Mouse (Mus musculus): Measurements from ENCODE around the gene Syt8. TPM values are rescaled to one million over a fixed set of nuclear protein-coding genes. Genes with fewer than 3 reads are reported as not detected.

Gene Syt8
- 0.07 TPM for polyA plus RNA-seq (2012; fragmentation: generic; extraction: Trizol)
- long read RNA-seq, experiment 1: 0 reads
- long read RNA-seq, experiment 2: 0 reads

DNA sequence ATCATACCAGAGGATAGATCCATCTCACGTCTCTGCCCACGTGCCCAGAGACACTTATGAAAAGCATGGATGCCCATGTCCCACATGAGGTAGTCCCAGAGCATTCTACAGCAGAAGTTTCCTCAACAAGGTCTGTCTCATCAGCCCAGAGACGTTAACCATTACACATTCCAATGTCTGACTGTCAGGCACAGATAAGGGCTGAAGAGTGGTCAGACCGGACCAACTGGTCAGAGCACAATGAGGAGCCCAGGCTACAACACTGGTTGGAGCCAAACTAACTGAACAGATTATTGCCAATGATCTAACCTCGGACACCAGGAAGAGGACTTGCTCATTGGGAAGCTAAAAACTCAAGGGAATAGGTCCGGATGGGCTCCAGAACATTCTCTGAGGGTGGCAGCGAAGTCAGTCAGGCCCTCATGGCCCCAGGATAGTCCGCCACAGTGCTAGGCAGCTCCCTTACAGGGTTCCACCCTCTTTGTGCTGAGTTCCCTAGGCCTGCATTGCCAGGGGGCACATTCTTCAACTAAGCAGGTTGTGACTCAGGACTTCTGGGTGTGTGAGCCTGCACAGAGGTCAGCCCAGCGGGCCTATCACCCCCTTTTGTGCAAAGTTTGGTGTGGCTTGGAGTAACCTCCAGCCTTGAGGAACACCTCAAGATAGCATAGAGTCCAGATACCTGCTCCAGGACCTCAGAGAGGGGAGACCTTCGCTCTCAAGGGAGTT, at the start of gene Syt8:
Gene Syt8 (plus strand): TSS at position 714 of the 729 bp plus-strand sequence.
- Histone ChIP-seq H3K79me2 (ENCODE audit: control insufficient read depth, insufficient read depth) (no peaks in the 10 kb centered on the region), H3ac (ENCODE audit: control insufficient read depth, insufficient read length, low read depth) (no peak within 1 kb of the TSS), H3K27me3 (ENCODE audit: control insufficient read depth, insufficient read depth, insufficient read length) (no peaks in the 10 kb centered on the region), H3K36me3 (ENCODE audit: control insufficient read depth, insufficient read depth) (no peaks in the 10 kb centered on the region), H3K79me3 (ENCODE audit: low read depth) (no peaks in the 10 kb centered on the region), H3K4me3 (ENCODE audit: insufficient read depth, poor library complexity, severe bottlenecking) (no peak within 1 kb of the TSS)
- no peak for TF ChIP-seq MYOD1 (IDR thresholded peaks at IDR 0.05; ENCODE audit: control insufficient read depth, insufficient read length, low read depth)
- no peak for TF ChIP-seq USF1 (IDR thresholded peaks at IDR 0.05; ENCODE audit: low read depth)
- no peak for TF ChIP-seq CTCF (IDR thresholded peaks at IDR 0.05; ENCODE audit: control insufficient read depth, insufficient read depth, insufficient read length)
- no peak for TF ChIP-seq MYOG (IDR thresholded peaks at IDR 0.05; ENCODE audit: control insufficient read depth, extremely low read depth, insufficient read length)
- no peak for TF ChIP-seq MAX (IDR thresholded peaks at IDR 0.05)
- no peak for TF ChIP-seq CEBPB (IDR thresholded peaks at IDR 0.05; ENCODE audit: low read depth)
- no peak for TF ChIP-seq FOSL1 (IDR thresholded peaks at IDR 0.05; ENCODE audit: insufficient read depth, low read length, poor library complexity, severe bottlenecking)

- H3K79me3 ChIP-seq (ENCODE audit: low read depth): peaks cover 18% of the 10 kb centered on the region
- TF ChIP-seq FOSL1 (IDR thresholded peaks at IDR 0.05; ENCODE audit: insufficient read depth, low read length, poor library complexity, severe bottlenecking): no peak
- H3K27me3 ChIP-seq (ENCODE audit: control insufficient read depth, insufficient read depth, insufficient read length): no peaks in the 10 kb centered on the region
- H3K4me3 ChIP-seq (ENCODE audit: insufficient read depth, poor library complexity, severe bottlenecking): peak overlapping the region; percentile 65
- H3ac ChIP-seq (ENCODE audit: control insufficient read depth, insufficient read length, low read depth): no peak overlapping the region
- peaks cover 31% of the 10 kb centered on the region for H3K79me2 ChIP-seq (ENCODE audit: control insufficient read depth, insufficient read depth)
- peaks cover 42% of the 10 kb centered on the region for H3K36me3 ChIP-seq (ENCODE audit: control insufficient read depth, insufficient read depth)
These were observed 48.8 kb upstream of the Syt8 start for GRCm38 (mm10) chr7:142385742-142386403.

DNA sequence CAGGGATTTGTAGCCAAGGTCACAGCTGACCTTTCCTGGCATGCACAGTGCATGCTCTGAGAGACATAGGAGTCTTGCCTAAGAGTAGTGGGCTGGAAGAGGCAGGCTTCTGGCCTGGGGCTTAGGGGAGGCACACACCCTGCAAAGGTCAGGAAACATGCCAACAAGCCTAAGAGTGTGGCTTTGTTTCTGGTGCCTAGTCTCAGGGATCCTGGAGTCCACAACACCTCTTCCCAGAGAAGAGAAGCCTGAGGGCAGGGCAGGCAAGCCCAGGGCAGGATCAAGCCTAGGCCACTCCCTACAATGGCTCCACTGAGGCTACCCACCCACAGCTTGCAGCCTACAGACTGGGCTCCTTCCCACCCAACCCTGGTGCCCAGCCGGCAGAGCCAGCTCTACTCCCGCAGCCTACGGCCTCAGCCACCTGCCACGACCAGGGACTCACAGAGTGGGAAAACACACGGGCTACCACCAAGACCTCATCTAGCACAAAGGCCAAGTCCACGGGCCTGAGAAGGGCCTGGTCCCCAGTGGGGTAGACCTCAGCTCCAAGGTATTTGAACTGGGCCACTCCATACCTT, 47.9 kb upstream of the Syt8 start:
- Histone ChIP-seq H3K4me3 (ENCODE audit: insufficient read depth, poor library complexity, severe bottlenecking) (peak overlapping the region; percentile 65), H3K79me3 (ENCODE audit: low read depth) (peaks cover 18% of the 10 kb centered on the region), H3ac (ENCODE audit: control insufficient read depth, insufficient read length, low read depth) (peak overlapping the region; percentile 85), H3K27me3 (ENCODE audit: control insufficient read depth, insufficient read depth, insufficient read length) (no peaks in the 10 kb centered on the region), H3K79me2 (ENCODE audit: control insufficient read depth, insufficient read depth) (peaks cover 31% of the 10 kb centered on the region), H3K36me3 (ENCODE audit: control insufficient read depth, insufficient read depth) (peaks cover 34% of the 10 kb centered on the region)
- TF ChIP-seq MAX (IDR thresholded peaks at IDR 0.05) (no peak), USF1 (IDR thresholded peaks at IDR 0.05; ENCODE audit: low read depth) (no peak), CTCF (IDR thresholded peaks at IDR 0.05; ENCODE audit: control insufficient read depth, insufficient read depth, insufficient read length) (no peak), MYOD1 (IDR thresholded peaks at IDR 0.05; ENCODE audit: control insufficient read depth, insufficient read length, low read depth) (no peak), CEBPB (IDR thresholded peaks at IDR 0.05; ENCODE audit: low read depth) (no peak), MYOG (IDR thresholded peaks at IDR 0.05; ENCODE audit: control insufficient read depth, extremely low read depth, insufficient read length) (no peak), FOSL1 (IDR thresholded peaks at IDR 0.05; ENCODE audit: insufficient read depth, low read length, poor library complexity, severe bottlenecking) (no peak)

DNA sequence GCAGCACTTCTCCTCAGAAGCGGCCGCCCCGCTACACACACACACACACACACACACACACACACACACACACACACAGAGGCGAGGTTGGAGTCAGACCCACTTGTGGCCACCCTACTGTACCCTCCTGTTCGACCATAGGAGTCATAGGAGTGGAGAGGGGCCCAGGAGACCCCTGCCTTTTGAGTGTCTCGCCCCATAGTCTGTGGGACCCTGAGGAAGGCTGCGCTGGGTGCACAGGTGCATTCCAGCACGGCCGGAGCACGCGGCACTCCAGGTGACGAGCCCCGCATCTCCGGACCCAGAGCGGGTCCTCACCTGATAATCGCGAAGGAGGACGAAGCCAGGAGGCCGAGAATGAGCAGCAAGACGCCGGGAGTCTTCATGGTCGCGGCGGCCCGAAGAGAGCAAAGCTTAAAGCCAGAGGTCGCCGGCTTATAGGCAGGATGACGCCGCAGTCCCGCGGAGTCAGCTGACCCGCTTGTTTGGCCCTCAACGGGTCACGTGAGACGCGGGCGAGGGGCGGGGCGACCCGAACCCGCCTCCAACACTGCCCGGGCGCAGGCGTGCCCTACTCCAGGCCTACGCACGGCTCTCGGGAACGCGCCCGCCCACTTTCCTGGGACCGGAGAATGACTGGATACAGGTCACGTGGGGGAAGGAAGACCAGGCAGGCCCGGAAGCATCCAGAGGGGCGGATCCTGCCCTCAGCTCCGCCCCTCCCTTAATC, 47.1 kb upstream of the Syt8 start, which contains the start of gene Ctsd:
Gene Ctsd (minus strand): TSS at position 620 of the 730 bp plus-strand sequence.
- TF ChIP-seq CTCF (IDR thresholded peaks at IDR 0.05; ENCODE audit: control insufficient read depth, insufficient read depth, insufficient read length) (no peak), MAX (IDR thresholded peaks at IDR 0.05) (peak; percentile 53), USF1 (IDR thresholded peaks at IDR 0.05; ENCODE audit: low read depth) (peak; percentile 97)
- H3K4me3 ChIP-seq (ENCODE audit: insufficient read depth, poor library complexity, severe bottlenecking): peak within 1 kb of the TSS; percentile 65
- peaks cover 26% of the 10 kb centered on the region for H3K36me3 ChIP-seq (ENCODE audit: control insufficient read depth, insufficient read depth)
- no peaks in the 10 kb centered on the region for H3K27me3 ChIP-seq (ENCODE audit: control insufficient read depth, insufficient read depth, insufficient read length)
- H3K79me3 ChIP-seq (ENCODE audit: low read depth): peaks cover 18% of the 10 kb centered on the region
- H3K79me2 ChIP-seq (ENCODE audit: control insufficient read depth, insufficient read depth): peaks cover 31% of the 10 kb centered on the region
- H3ac ChIP-seq (ENCODE audit: control insufficient read depth, insufficient read length, low read depth): peak within 1 kb of the TSS; percentile 85

GRCm38 (mm10) chr7:142388198-142388597, 46.5 kb upstream of the Syt8 start:
- Histone ChIP-seq H3K79me2 (ENCODE audit: control insufficient read depth, insufficient read depth) (peaks cover 31% of the 10 kb centered on the region), H3K79me3 (ENCODE audit: low read depth) (peaks cover 18% of the 10 kb centered on the region), H3ac (ENCODE audit: control insufficient read depth, insufficient read length, low read depth) (no peak overlapping the region), H3K4me3 (ENCODE audit: insufficient read depth, poor library complexity, severe bottlenecking) (no peak overlapping the region), H3K27me3 (ENCODE audit: control insufficient read depth, insufficient read depth, insufficient read length) (no peaks in the 10 kb centered on the region), H3K36me3 (ENCODE audit: control insufficient read depth, insufficient read depth) (peaks cover 19% of the 10 kb centered on the region)
- no peak for TF ChIP-seq USF1 (IDR thresholded peaks at IDR 0.05; ENCODE audit: low read depth)
- TF ChIP-seq FOSL1 (IDR thresholded peaks at IDR 0.05; ENCODE audit: insufficient read depth, low read length, poor library complexity, severe bottlenecking): no peak
- TF ChIP-seq CTCF (IDR thresholded peaks at IDR 0.05; ENCODE audit: control insufficient read depth, insufficient read depth, insufficient read length): no peak
- no peak for TF ChIP-seq MYOG (IDR thresholded peaks at IDR 0.05; ENCODE audit: control insufficient read depth, extremely low read depth, insufficient read length)
- TF ChIP-seq MYOD1 (IDR thresholded peaks at IDR 0.05; ENCODE audit: control insufficient read depth, insufficient read length, low read depth): no peak
- no peak for TF ChIP-seq CEBPB (IDR thresholded peaks at IDR 0.05; ENCODE audit: low read depth)
- TF ChIP-seq MAX (IDR thresholded peaks at IDR 0.05): no peak

All from C2C12 (cell line).